Mouse (Mus musculus) natural killer cell, adult 2 months (primary cell): ENCODE measurements around the gene Exoc3l.

Experiments
- DNase-seq, 2 experiments: peaks; one replicate each; pipeline ENCODE4 v3.0.0; 2022; ENCODE audit warnings: low spot score in 2 of 2

Gene Exoc3l

GRCm38 (mm10) chr8:105313622-105314402 lies 17.9 kb upstream of the Exoc3l start:
- DNase-seq: no peak

GRCm38 (mm10) chr8:105312891-105313481 lies 17.1 kb upstream of the Exoc3l start:
- no peak for DNase-seq

- no peak for DNase-seq
Measured at GRCm38 (mm10) chr8:105311718-105312117, 15.8 kb upstream of the Exoc3l start.

GRCm38 (mm10) chr8:105310118-105310517 lies 14.2 kb upstream of the Exoc3l start:
- DNase-seq: no peak

GRCm38 (mm10) chr8:105309142-105309847 lies 13.4 kb upstream of the Exoc3l start:
- DNase-seq: no peak

- no peak for DNase-seq
Measured at GRCm38 (mm10) chr8:105308428-105308827, 12.5 kb upstream of the Exoc3l start.

- no peak for DNase-seq
Measured at GRCm38 (mm10) chr8:105307670-105308069, 11.8 kb upstream of the Exoc3l start.

GRCm38 (mm10) chr8:105306146-105306691 lies 10.3 kb upstream of the Exoc3l start:
- no peak for DNase-seq

- peak in 1 of 2 experiments; percentile 27 for DNase-seq
Measured at GRCm38 (mm10) chr8:105305211-105306145, 9.6 kb upstream of the Exoc3l start, which contains the start of gene Elmo3. Gene Elmo3 (plus strand): TSS chr8:105305601.

GRCm38 (mm10) chr8:105304325-105305210 lies 8.7 kb upstream of the Exoc3l start:
- no peak for DNase-seq

GRCm38 (mm10) chr8:105303874-105304273 lies 8.0 kb upstream of the Exoc3l start:
- no peak for DNase-seq

GRCm38 (mm10) chr8:105303396-105303795 lies 7.5 kb upstream of the Exoc3l start:
- DNase-seq: no peak

GRCm38 (mm10) chr8:105299962-105300361 lies 4.1 kb upstream of the Exoc3l start:
- DNase-seq: no peak

GRCm38 (mm10) chr8:105298351-105299252 lies 2.7 kb upstream of the Exoc3l start:
- DNase-seq: no peak

- DNase-seq: peak; percentile 81 to 87
Measured at GRCm38 (mm10) chr8:105297511-105298192, 1.8 kb upstream of the Exoc3l start, which contains the start of gene E2f4. Gene E2f4 (plus strand): TSS chr8:105297663.

GRCm38 (mm10) chr8:105295256-105295655 lies 645 bp downstream of the Exoc3l start:
- DNase-seq: no peak

- no peak for DNase-seq
Measured at GRCm38 (mm10) chr8:105294776-105295175, 1.1 kb downstream of the Exoc3l start.

- DNase-seq: no peak
Measured at GRCm38 (mm10) chr8:105293405-105293804, 2.5 kb downstream of the Exoc3l start.
